Mouse (Mus musculus): ENCODE measurements around the gene Stra8. TPM values are rescaled to one million over a fixed set of nuclear protein-coding genes. Genes with fewer than 3 reads are reported as not detected.
A peak's percentile ranks its signal among the peaks of the same experiment; 100 is the strongest.

Gene Stra8
- polyA plus RNA-seq, 1 experiment from 2014 or later = not detected

- 95% methylated on average over 7 of the region's 7 CpGs for WGBS
- H3K4me2 ChIP-seq (ENCODE audit: low read depth, low read length, severe bottlenecking) = no peak overlapping the region
Observed at GRCm38 (mm10) chr6:34959131-34959530, 39.2 kb downstream of the Stra8 start.

DNA sequence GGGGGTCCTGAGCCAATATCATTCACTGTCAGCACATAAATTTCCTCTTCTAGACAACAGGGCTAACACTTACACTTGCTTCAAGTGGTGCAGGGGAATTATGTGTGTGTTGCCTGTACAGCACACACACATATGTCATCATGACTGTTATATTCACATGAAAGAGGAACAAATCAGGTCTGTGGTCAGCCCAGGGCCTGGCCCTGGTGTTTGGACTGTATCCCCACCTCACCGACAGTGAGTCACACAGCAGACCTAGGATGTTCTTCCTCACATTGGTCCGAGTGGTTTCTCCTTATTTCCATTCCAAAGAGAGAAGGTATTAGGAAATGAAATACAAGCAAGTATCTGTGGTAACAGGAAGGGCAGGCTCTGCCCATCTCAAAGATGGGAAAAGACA lies 44.6 kb downstream of the Stra8 start:
- H3K4me2 ChIP-seq (ENCODE audit: low read depth, low read length, severe bottlenecking) = no peak overlapping the region
- H3K36me3 ChIP-seq (ENCODE audit: control insufficient read depth, insufficient read depth, low read length) = no peaks in the 10 kb centered on the region
- H3K9me3 ChIP-seq (ENCODE audit: control insufficient read depth, low read length) = no peaks in the 10 kb centered on the region
- ATAC-seq (replicated peaks; ENCODE audit: low FRiP score) (no peak), DNase-seq (ENCODE audit: low spot score) (no peak)
- 84% methylated on average over 2 of the region's 2 CpGs for WGBS
- no peaks in the 10 kb centered on the region for H3K4me1 ChIP-seq (replicated peaks; ENCODE audit: control insufficient read depth, insufficient read depth, low read length)
- no peak overlapping the region for H3K9ac ChIP-seq (ENCODE audit: low read length)
- no peak overlapping the region for H3K4me3 ChIP-seq (ENCODE audit: low read depth, low read length)
- no peaks in the 10 kb centered on the region for H3K27me3 ChIP-seq (ENCODE audit: control insufficient read depth, insufficient read depth, low read length)
- no peak overlapping the region for H3K27ac ChIP-seq (ENCODE audit: low read depth, low read length)

More at GRCm38 (mm10) chr6:34959131-34959530, 39.2 kb downstream of the Stra8 start:
- H3K27ac ChIP-seq (ENCODE audit: low read depth, low read length) = no peak overlapping the region
- H3K4me1 ChIP-seq (replicated peaks; ENCODE audit: control insufficient read depth, insufficient read depth, low read length) = no peaks in the 10 kb centered on the region
- DNase-seq (ENCODE audit: low spot score) = no peak
- no peak for ATAC-seq (replicated peaks; ENCODE audit: low FRiP score)
- H3K4me3 ChIP-seq (ENCODE audit: low read depth, low read length) = no peak overlapping the region
- no peak overlapping the region for H3K9ac ChIP-seq (ENCODE audit: low read length)
- H3K27me3 ChIP-seq (ENCODE audit: control insufficient read depth, insufficient read depth, low read length) = no peaks in the 10 kb centered on the region
- H3K9me3 ChIP-seq (ENCODE audit: control insufficient read depth, low read length) = no peaks in the 10 kb centered on the region
- no peaks in the 10 kb centered on the region for H3K36me3 ChIP-seq (ENCODE audit: control insufficient read depth, insufficient read depth, low read length)

GRCm38 (mm10) chr6:34965819-34966539 lies 46.0 kb downstream of the Stra8 start:
- no peaks in the 10 kb centered on the region for H3K4me1 ChIP-seq (replicated peaks; ENCODE audit: control insufficient read depth, insufficient read depth, low read length)
- WGBS = 90% methylated on average over 6 of the region's 6 CpGs
- no peak overlapping the region for H3K27ac ChIP-seq (ENCODE audit: low read depth, low read length)
- H3K27me3 ChIP-seq (ENCODE audit: control insufficient read depth, insufficient read depth, low read length) = no peaks in the 10 kb centered on the region
- no peak overlapping the region for H3K4me3 ChIP-seq (ENCODE audit: low read depth, low read length)
- no peaks in the 10 kb centered on the region for H3K36me3 ChIP-seq (ENCODE audit: control insufficient read depth, insufficient read depth, low read length)
- H3K9ac ChIP-seq (ENCODE audit: low read length) = no peak overlapping the region
- ATAC-seq (replicated peaks; ENCODE audit: low FRiP score) (no peak), DNase-seq (ENCODE audit: low spot score) (no peak)
- no peak overlapping the region for H3K4me2 ChIP-seq (ENCODE audit: low read depth, low read length, severe bottlenecking)
- H3K9me3 ChIP-seq (ENCODE audit: control insufficient read depth, low read length) = no peaks in the 10 kb centered on the region

GRCm38 (mm10) chr6:34971181-34971580 lies 51.2 kb downstream of the Stra8 start:
- WGBS = 30% methylated on average over 3 of the region's 3 CpGs
- no peak overlapping the region for H3K4me2 ChIP-seq (ENCODE audit: low read depth, low read length, severe bottlenecking)
- H3K4me3 ChIP-seq (ENCODE audit: low read depth, low read length) = no peak overlapping the region
- peak; percentile 11 for DNase-seq (ENCODE audit: low spot score)
- H3K27me3 ChIP-seq (ENCODE audit: control insufficient read depth, insufficient read depth, low read length) = no peaks in the 10 kb centered on the region
- H3K4me1 ChIP-seq (replicated peaks; ENCODE audit: control insufficient read depth, insufficient read depth, low read length) = no peaks in the 10 kb centered on the region
- no peak overlapping the region for H3K9ac ChIP-seq (ENCODE audit: low read length)
- ATAC-seq (replicated peaks; ENCODE audit: low FRiP score) = no peak
- no peak overlapping the region for H3K27ac ChIP-seq (ENCODE audit: low read depth, low read length)
- H3K9me3 ChIP-seq (ENCODE audit: control insufficient read depth, low read length) = no peaks in the 10 kb centered on the region
- H3K36me3 ChIP-seq (ENCODE audit: control insufficient read depth, insufficient read depth, low read length) = no peaks in the 10 kb centered on the region

- H3K4me3 ChIP-seq (ENCODE audit: low read depth, low read length) = no peak overlapping the region
- no peaks in the 10 kb centered on the region for H3K27me3 ChIP-seq (ENCODE audit: control insufficient read depth, insufficient read depth, low read length)
- no peaks in the 10 kb centered on the region for H3K36me3 ChIP-seq (ENCODE audit: control insufficient read depth, insufficient read depth, low read length)
- DNase-seq (ENCODE audit: low spot score) (peak; percentile 1), ATAC-seq (replicated peaks; ENCODE audit: low FRiP score) (no peak)
- no peak overlapping the region for H3K4me2 ChIP-seq (ENCODE audit: low read depth, low read length, severe bottlenecking)
- H3K9me3 ChIP-seq (ENCODE audit: control insufficient read depth, low read length) = no peaks in the 10 kb centered on the region
- H3K9ac ChIP-seq (ENCODE audit: low read length) = no peak overlapping the region
- no peak overlapping the region for H3K27ac ChIP-seq (ENCODE audit: low read depth, low read length)
- H3K4me1 ChIP-seq (replicated peaks; ENCODE audit: control insufficient read depth, insufficient read depth, low read length) = no peaks in the 10 kb centered on the region
- WGBS = 89% methylated on average over 3 of the region's 3 CpGs
Observed at GRCm38 (mm10) chr6:34979291-34979690, 59.3 kb downstream of the Stra8 start.

DNA sequence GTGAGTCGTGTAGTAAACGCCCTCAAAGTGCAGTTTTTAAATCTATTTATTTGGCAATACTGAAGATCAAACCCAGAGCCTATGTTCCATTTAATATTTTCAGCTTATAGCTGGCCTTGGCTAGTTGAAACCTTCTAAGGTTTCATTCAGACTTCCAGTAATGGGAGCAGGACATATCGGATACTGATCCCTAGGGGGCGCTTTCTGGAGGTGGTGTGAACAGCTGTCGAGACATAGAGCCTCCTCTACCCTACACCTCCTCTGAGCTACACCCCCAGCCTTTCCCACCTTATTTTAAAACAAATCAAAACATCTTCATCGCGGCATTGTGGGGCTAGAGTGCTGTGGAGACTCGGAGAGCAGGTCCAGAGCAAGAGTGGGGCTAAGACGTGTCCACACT lies 60.7 kb downstream of the Stra8 start:
- DNase-seq (ENCODE audit: low spot score) = peak; percentile 38
- Histone ChIP-seq H3K4me3 (ENCODE audit: low read depth, low read length) (no peak overlapping the region), H3K9ac (ENCODE audit: low read length) (no peak overlapping the region), H3K27me3 (ENCODE audit: control insufficient read depth, insufficient read depth, low read length) (no peaks in the 10 kb centered on the region), H3K4me2 (ENCODE audit: low read depth, low read length, severe bottlenecking) (no peak overlapping the region), H3K4me1 (replicated peaks; ENCODE audit: control insufficient read depth, insufficient read depth, low read length) (no peaks in the 10 kb centered on the region), H3K36me3 (ENCODE audit: control insufficient read depth, insufficient read depth, low read length) (no peaks in the 10 kb centered on the region), H3K27ac (ENCODE audit: low read depth, low read length) (no peak overlapping the region), H3K9me3 (ENCODE audit: control insufficient read depth, low read length) (no peaks in the 10 kb centered on the region)
- no peak for ATAC-seq (replicated peaks; ENCODE audit: low FRiP score)
- WGBS = 66% methylated on average over 9 of the region's 9 CpGs

DNA sequence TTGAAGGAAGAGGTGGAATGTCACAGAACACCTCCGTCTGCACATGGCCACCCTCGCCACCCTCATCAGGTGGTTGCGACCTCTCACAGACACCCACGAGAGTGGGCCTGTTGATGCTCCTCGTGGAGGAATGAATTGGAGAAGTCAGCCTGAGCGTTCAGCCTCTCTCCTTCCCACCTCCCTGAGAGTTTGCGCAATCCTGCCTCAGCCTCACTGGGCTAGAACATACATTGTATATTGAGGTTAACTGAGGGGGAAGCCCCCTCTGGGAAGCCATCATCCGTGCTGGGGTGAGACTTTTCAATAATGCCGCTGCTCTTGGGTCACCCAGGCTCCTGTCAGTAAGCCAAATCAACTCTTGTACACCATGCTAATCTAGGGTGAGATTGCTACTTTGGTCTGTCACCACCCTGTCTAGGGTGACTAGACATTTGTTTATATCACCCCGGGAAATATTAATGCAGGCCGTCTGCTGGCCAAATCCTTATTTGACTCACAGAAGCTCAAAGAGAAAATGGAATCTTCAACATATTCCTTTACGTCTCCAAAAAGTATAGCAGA lies 67.2 kb downstream of the Stra8 start:
- 93% methylated on average over 12 of the region's 12 CpGs for WGBS
- Histone ChIP-seq H3K9ac (ENCODE audit: low read length) (no peak overlapping the region), H3K36me3 (ENCODE audit: control insufficient read depth, insufficient read depth, low read length) (no peaks in the 10 kb centered on the region), H3K4me3 (ENCODE audit: low read depth, low read length) (no peak overlapping the region), H3K27me3 (ENCODE audit: control insufficient read depth, insufficient read depth, low read length) (no peaks in the 10 kb centered on the region), H3K4me2 (ENCODE audit: low read depth, low read length, severe bottlenecking) (no peak overlapping the region), H3K27ac (ENCODE audit: low read depth, low read length) (no peak overlapping the region), H3K9me3 (ENCODE audit: control insufficient read depth, low read length) (no peaks in the 10 kb centered on the region), H3K4me1 (replicated peaks; ENCODE audit: control insufficient read depth, insufficient read depth, low read length) (peaks cover 5% of the 10 kb centered on the region; the same call in 1 of the 2 replicates)
- ATAC-seq (replicated peaks; ENCODE audit: low FRiP score) (no peak), DNase-seq (ENCODE audit: low spot score) (peak; percentile 43)

GRCm38 (mm10) chr6:34988081-34988761 lies 68.3 kb downstream of the Stra8 start, which contains the start of gene Slc23a4:
Gene Slc23a4 (minus strand): TSS chr6:34988404.
- H3K9ac ChIP-seq (ENCODE audit: low read length) = peak within 1 kb of the TSS; percentile 5; the same call in 1 of the 2 replicates
- 9% methylated on average over 20 of the region's 20 CpGs for whole genome bisulfite sequencing
- peak; percentile 63 for DNase-seq (ENCODE audit: low spot score)
- no peaks in the 10 kb centered on the region for H3K36me3 ChIP-seq (ENCODE audit: control insufficient read depth, insufficient read depth, low read length)
- no peaks in the 10 kb centered on the region for H3K9me3 ChIP-seq (ENCODE audit: control insufficient read depth, low read length)
- no peaks in the 10 kb centered on the region for H3K27me3 ChIP-seq (ENCODE audit: control insufficient read depth, insufficient read depth, low read length)
- ATAC-seq (replicated peaks; ENCODE audit: low FRiP score) = 0 out of 2 replicates have a peak, but pooled peaks have one; percentile 42
- no peak within 1 kb of the TSS for H3K27ac ChIP-seq (ENCODE audit: low read depth, low read length)
- H3K4me3 ChIP-seq (ENCODE audit: low read depth, low read length) = no peak within 1 kb of the TSS
- H3K4me2 ChIP-seq (ENCODE audit: low read depth, low read length, severe bottlenecking) = peak within 1 kb of the TSS; percentile 33
- peaks cover 5% of the 10 kb centered on the region; the same call in 1 of the 2 replicates for H3K4me1 ChIP-seq (replicated peaks; ENCODE audit: control insufficient read depth, insufficient read depth, low read length)

Measured in forebrain, embryonic 11.5 days (tissue).